Mouse (Mus musculus) kidney, postnatal 4 days (tissue): ENCODE data around the gene Abat.
A peak's percentile ranks its signal among the peaks of the same experiment; 100 is the strongest.

Experiments used
- DNase-seq, 2 experiments: peaks; one replicate each; pipeline ENCODE4 v3.0.0; 2021; ENCODE audit warnings: mixed read lengths in 2 of 2

Gene Abat

GRCm38 (mm10) chr16:8639466-8640191 is 126.4 kb downstream of the Abat start:
- no peak for DNase-seq

GRCm38 (mm10) chr16:8643855-8644254 is 130.6 kb downstream of the Abat start:
- peak; percentile 53 to 64 for DNase-seq

GRCm38 (mm10) chr16:8645546-8645945 is 132.3 kb downstream of the Abat start:
- DNase-seq, result no peak

GRCm38 (mm10) chr16:8650007-8650406 is 136.8 kb downstream of the Abat start:
- no peak for DNase-seq

GRCm38 (mm10) chr16:8655108-8655507 is 141.9 kb downstream of the Abat start:
- no peak for DNase-seq

GRCm38 (mm10) chr16:8655599-8655998 is 142.4 kb downstream of the Abat start:
- no peak for DNase-seq

- no peak for DNase-seq
Observed at GRCm38 (mm10) chr16:8656256-8656655, 143.0 kb downstream of the Abat start.

- no peak for DNase-seq
Observed at GRCm38 (mm10) chr16:8658349-8658748, 145.1 kb downstream of the Abat start.

- DNase-seq, result peak in 1 of 2 experiments; percentile 21
Observed at GRCm38 (mm10) chr16:8658764-8659163, 145.5 kb downstream of the Abat start.

- DNase-seq, result peak in 1 of 2 experiments; percentile 30
Observed at GRCm38 (mm10) chr16:8663022-8663421, 149.8 kb downstream of the Abat start.

- no peak for DNase-seq
Observed at GRCm38 (mm10) chr16:8663606-8664539, 150.6 kb downstream of the Abat start.

- no peak for DNase-seq
Observed at GRCm38 (mm10) chr16:8665367-8665766, 152.1 kb downstream of the Abat start.

GRCm38 (mm10) chr16:8666452-8666851 is 153.2 kb downstream of the Abat start:
- peak in 1 of 2 experiments; percentile 54 for DNase-seq

- peak; percentile 24 to 56 for DNase-seq
Observed at GRCm38 (mm10) chr16:8667261-8667660, 154.0 kb downstream of the Abat start.

GRCm38 (mm10) chr16:8667814-8668213 is 154.6 kb downstream of the Abat start:
- peak; percentile 23 to 47 for DNase-seq

- DNase-seq, result no peak
Observed at GRCm38 (mm10) chr16:8668386-8668785, 155.2 kb downstream of the Abat start.

- peak; percentile 47 to 53 for DNase-seq
Observed at GRCm38 (mm10) chr16:8669432-8669831, 156.2 kb downstream of the Abat start.

GRCm38 (mm10) chr16:8670041-8671035 is 157.1 kb downstream of the Abat start:
- peak in 1 of 2 experiments; percentile 21 for DNase-seq
